Mouse (Mus musculus): ENCODE results near the gene Nrg3.
"Not testable (repeated sequence)": the region's sequence is repeated elsewhere in the genome, so short reads cannot be mapped to it uniquely, and the experiment has no call there.

The Nrg3 gene

DNA sequence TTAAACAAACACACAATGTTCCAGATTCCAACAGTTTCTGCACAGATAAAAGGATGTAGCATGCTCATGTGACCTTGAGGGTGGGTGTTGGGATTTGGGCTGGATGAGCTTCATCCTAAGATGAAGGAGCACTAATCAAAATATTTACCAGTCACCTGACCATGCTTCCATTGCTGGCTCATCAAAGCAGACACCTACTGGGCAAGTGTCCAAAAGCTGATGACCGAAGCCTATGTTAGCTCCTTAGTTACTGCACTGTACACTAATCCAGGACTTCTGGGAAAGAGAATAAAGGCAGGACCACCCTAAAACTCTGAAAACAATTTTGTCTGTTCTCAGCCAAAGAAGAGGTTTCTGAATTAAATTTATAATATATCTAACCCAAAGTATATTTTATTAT lies 261.4 kb downstream of the Nrg3 start:
- no peak for DNase-seq (ENCODE audit: low read depth)

DNA sequence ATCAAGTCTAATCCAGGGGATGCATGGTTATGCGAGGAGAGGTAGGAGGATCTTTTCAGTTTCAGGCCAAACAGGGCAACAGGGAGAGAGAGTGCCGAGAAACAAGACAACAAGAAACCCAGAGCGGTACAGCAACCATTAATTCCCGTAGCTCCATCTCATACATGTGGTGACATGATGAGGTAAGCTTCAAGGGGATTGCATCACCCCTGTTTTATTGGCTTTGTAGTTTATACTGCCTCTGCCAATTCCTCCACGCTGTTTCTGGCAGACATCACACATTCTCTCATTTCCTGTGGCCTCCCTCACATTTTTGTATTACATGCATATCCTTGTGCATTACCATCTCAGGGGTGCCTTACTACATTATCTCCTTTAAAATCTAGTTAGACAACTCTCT lies 280.9 kb downstream of the Nrg3 start:
- peak; percentile 38 for DNase-seq (ENCODE audit: low read depth)

DNA sequence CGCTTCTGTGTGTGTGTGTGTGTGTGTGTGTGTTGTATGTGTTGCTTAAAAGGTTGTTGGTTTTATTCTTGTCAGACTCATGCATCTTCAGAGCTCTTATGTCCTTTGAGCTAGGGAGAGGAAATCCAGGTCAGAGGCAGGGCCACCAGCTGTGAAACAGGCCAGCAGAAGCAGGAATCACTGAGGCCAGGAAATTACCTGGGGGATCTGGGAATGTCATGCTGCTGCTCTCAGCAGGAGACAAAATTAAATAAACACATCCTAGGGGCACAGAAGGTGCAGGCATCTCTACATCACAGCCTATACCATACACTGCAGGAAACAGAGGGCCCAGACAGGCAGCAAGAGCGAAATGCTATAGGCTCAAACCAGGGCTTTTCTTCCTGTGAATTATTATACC lies 299.2 kb downstream of the Nrg3 start:
- DNase-seq (ENCODE audit: low read depth), result no peak

DNA sequence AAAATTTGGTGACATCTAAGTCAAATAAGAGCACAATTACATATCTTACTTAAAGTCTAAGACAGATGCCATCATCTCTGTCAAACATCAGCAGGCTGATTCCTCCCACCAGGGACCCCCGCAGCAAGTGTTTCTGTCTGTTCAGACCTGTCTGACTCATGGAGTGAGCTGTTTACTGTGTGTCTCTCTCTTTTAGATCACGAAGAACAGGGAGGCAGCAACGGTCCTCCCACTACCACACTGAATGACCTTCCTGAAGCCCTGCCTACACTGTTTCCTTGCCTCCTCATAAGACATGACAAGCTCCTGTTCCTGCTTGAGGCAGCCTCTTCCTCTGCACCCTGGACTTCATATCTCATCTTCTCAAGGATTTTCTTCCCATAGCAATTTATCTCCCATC lies 312.7 kb downstream of the Nrg3 start:
- no peak for DNase-seq (ENCODE audit: low read depth)

DNA sequence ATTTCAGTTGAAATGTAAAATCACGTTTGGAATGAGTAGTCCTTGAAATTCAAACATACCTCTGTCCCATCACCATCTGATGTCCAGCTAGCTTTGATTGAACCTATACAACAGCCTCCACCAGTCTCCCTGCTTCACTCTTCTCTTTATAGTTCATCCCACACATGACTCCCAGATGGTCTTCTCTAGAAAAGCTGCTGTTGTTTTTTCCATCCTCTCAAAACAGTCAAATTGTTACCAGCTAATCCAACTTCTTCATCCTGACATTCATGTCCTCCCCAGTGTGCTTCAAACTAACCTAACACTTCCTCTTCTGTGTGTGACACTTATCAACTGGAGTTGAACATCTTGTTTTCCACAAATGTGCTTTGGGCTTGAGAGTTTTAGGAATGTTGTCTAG lies 317.4 kb downstream of the Nrg3 start:
- no peak for DNase-seq (ENCODE audit: low read depth)

DNA sequence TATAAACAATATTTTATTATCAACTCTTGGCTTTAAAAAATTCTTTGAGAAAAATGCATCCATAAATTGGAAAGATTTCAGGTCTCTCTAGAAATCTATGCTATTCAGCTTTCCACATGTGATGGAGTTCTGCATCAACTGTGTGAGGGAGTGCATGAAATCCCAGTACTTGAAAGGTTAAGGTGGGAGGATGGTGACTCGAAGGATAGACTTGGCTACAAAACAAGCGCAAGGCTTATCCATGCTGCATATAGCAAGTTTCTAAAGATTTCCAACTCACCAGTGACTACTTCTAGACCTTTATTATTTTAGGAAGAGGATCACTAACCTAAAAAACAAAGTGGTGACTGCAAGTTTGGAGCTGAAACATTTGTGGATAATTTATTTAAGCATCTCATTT lies 343.1 kb downstream of the Nrg3 start:
- DNase-seq (ENCODE audit: low read depth), result no peak

DNA sequence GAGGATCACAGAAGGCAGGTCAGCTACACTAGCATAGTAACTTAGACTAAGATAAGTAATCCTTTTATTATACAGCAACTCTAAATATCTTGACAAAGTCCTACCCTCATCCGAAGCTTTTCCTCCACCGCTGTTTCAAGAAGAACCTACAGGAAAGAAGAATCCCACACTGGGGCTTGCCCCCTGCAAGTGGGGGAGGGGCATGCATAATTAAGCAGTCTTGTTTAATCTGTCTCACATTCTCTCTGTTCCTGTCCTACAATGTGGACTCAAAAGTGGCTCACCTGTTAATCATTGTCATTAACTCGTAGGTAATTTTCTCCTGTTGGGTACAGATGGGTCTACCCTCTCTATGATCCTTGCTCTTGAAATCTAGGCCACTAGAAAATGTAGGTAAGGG lies 354.9 kb downstream of the Nrg3 start:
- DNase-seq (ENCODE audit: low read depth), result no peak

DNA sequence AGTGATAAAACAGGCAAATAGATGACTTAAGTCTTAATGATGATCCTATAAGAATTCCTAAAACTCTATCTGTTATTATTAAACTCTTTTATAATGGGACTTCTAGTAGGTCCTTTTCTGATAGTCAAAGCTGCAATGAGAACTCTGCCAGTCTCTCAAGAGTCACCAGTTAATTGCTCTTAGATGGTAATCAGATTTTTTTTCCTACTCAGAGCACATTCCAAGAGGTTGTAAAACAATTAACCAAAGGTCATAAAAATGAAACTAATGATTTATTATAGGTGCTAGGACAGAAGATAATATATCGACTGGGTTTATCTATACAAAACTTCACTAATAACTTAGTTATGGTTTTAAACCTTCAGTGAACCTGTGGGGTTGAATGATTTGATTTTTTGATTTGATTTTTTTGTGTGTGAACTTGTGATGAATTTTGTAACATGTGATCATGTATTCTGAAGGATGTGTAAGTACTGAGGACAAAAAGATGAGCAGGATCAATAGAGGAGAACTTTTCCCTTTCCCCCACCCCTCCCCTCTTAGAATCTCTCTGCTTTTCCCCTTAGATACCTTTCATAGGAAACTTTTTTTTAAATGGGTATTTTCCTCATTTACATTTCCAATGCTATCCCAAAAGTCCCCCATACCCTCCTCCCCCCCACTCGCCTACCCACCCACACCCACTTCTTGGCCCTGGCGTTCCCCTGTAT lies 356.2 kb downstream of the Nrg3 start:
- not testable (repeated sequence) for DNase-seq (ENCODE audit: low read depth)

DNA sequence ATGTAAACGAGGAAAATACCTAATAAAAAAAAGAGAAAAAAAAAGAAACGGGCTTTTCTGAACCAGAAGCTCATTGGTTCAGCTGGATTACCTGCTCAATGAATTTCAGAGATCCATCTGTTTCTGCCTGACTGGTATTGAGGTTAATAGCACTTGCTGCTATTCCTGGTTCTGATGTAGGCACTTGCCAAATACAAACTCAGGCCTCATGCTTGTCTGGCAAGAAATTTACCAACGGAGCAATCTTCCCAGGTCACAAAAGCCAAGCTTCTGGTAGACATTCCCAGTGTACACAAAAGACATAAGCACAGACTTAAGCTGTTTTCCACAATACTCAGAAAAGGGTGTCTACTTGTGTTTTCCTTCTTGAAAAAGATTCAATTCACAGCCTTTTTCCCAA lies 363.3 kb downstream of the Nrg3 start:
- DNase-seq (ENCODE audit: low read depth), result no peak

DNA sequence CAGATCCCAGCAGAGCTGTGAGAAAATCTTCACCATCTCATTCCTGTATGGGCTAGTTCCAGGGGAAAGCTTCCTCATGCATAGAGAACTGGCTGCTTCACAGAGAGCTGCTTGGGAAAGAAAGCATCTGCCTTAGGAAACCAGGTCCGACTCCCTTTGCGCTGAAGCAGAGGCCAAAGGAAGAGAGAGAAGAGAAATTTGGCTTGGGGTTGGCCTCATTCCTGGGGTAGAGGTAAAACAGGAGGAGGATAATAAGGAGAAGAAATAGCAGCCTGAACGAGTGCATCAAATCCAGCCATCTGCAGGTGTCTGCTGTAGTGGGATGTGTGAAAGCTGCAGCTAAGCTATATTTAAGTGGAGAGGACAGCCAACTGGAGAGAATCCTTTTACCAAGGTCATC lies 366.1 kb downstream of the Nrg3 start:
- DNase-seq (ENCODE audit: low read depth), result no peak

DNA sequence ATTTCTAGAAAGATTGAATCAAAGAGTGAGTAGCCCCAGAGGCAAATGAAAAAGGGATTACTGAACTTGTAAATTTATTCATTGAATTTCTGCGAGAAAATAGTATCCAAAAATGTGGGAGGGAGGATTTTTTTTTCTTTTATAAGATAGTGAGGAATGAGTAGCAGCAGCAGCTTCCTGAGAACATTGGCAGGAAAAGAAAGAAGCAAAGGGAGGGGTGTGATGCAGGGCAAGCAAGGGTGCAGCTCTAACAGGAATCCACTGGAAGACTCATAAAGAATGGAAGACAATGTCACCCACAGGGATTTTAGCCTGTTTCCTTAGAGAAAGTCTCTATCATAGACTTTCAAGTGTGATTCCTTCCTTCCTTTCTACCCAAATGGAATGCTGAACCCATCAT lies 377.7 kb downstream of the Nrg3 start:
- no peak for DNase-seq (ENCODE audit: low read depth)

DNA sequence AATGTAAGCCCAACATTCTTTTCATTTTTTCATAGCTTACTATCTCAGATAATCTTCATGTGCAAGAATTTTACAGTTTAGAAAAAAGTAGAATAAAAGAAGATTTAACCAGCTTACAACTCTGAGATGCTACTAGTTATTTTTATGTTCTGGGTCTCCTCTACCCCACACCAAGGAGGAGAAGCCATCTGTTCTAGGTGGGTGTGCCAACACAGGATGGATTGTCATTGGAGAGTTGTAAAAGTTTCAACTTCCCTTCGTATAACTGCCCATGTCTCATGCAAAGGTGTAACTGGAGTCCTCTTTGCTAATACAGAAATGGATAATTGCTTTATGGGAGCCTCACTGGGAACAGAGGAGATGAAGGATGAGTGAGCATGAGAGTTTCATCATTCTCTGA lies 393.4 kb downstream of the Nrg3 start:
- no peak for DNase-seq (ENCODE audit: low read depth)

DNA sequence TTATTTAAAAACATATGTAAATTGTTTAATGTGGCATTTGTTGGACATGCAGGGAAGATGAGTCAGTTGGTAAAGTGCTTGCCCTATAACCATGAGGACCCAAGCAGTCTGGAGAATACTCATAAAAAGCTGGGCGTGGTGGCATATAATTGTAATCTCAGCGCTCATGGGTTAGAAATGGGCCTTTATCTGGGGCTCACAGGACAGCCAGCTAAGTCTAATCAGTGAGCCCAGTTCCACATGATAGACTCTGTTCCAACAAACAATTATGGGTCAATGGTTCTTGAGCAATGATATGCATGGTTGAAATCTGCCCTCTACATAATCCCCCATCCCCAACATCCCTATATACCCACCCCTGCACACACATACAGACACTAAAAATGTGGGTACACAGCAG lies 421.3 kb downstream of the Nrg3 start:
- DNase-seq (ENCODE audit: low read depth), result no peak

DNA sequence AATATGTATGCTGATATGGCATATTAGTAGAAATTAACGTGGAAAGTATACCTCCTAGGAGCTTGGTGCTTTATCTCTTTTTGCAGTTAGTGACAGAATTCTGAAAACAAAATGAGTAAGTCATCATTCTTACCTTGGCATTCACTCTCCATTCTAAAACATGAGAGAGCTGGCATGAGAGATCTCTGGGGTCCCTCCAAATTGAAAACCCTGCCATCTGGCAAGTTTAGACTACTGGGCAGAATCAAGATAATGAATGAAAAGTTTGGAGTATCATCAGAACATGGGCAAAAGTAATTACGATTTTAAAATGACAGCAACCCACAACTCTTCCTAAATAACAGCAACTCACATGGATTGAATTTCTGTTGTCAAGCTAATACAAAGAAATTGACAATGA lies 423.9 kb downstream of the Nrg3 start:
- no peak for DNase-seq (ENCODE audit: low read depth)

DNA sequence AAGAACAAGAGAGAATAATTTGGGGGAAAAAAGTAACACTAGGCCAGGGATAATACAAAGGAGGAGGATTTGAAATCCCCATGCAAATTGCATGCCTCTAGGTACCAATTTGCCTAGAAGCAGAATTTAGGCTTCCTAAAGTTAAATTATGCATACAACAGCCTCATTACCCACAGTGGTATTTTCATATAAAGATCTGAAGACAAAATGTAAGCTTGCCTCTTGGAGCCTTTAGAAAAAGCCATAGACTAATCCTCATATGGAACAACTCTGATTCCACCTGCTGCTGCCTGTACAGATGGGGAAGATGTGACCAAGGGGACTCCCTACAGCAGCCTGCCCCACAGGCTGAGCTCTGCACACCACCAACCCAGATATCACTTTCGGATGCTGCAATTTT lies 428.6 kb downstream of the Nrg3 start:
- DNase-seq (ENCODE audit: low read depth), result no peak

DNA sequence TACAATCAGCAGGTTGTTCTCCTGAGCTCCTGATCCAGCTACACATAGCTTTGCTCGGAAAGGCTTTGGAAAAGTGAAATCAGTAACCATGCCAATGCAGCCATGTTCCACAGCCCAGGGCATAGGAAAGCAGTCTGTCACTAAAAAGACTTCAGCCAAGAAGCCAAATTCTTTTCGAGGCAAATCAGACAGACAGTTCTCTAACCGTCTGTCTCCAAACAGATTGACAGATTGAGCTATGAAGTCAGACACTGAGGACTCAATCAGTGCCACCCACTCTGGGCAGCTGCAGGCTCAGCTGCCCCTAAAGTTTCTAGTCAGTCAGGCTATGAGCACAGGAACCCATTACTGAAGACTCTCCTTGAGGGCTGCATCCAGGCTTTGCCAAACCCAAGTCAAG lies 429.1 kb downstream of the Nrg3 start:
- DNase-seq (ENCODE audit: low read depth), result no peak

DNA sequence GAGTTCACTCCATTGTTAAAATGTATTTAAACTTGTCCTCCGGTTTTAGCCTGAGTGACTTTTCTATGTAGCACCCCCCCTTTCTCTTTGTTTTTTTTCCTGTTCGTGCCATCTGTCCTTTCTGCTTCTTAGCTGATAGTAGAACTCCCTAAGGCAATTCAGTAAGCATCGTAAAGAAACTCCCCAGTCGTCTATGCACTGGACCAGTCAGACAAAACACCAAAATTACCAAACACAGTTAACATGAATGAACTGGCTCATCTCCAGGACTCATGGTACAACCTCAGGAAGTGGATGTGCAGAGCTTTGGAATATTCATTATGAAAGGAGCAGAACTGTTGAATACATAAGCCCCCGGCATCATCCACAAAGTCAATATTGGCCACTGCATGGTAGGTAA lies 429.5 kb downstream of the Nrg3 start:
- DNase-seq (ENCODE audit: low read depth), result no peak

DNA sequence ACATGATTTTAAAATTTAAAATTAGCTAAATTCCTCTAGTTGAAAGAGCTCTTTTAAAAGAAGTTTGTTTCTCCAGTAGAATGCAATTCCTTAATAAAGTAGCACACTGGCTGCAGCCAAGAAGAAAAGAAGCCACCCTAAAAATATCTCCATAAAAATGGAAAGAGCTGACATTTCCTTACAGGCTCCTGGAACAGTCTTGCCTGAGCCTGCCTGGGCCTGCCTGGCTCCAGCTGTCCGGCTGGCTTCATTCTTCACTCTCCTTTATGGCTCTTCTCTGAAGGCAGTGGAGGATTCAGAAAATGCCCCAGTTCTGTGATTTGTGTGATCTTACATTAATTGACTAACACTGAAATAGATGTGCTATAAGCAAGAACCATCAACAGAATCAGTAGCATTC lies 433.8 kb downstream of the Nrg3 start:
- no peak for DNase-seq (ENCODE audit: low read depth)

DNA sequence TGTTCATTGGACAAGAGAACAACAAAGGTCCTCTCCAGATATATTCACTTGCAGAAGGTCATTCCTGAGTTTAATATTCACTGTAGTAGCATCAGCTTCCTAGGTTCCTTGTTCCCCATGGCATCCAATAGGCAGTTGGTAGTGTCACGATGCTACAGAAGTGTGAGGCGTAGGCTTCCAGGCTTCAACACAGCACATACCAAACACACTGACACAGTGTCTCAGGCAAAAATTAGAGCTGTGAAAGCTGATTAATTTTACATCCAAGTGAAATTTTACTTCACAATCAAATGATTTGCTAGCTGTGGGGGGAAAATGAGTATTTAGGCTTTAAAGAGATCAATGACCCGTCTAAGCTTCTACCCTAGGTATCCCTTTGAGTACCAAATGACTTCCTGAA lies 438.4 kb downstream of the Nrg3 start:
- no peak for DNase-seq (ENCODE audit: low read depth)

DNA sequence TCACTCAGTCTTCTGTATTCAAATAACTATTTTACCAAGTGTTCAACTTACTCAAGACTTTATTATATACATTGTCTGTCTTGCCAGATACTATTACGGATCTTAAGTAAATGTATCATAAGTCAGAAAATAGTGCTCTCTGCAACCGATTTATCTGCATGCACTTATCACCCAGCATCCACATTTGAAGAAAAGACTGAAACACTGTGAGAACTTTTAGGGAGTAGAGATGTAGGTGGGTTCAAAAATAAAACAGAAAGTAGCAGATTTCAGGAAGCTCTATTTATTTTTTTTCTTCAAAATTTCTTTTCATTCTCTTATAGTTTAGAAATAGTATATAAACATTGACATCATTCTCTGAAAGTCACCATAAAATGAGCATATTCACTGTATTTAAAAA lies 449.8 kb downstream of the Nrg3 start:
- no peak for DNase-seq (ENCODE audit: low read depth)

DNA sequence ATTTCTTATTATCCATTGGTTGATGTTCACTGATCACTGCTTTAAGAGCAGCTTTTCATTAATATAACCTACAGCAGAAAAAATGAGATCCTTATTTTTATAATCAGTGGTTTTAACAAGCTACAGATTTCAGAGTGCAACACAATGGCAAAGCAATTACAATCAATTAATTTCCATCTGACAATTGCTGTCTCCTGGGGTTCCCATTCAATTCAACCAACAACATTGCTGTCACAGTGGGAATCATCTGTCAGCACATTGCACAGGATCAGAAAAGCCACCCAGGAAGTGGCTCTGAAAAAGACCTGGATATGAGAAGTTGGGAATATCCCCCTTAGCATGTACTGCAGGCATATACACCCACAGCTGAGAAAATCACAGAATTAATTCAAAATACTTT lies 458.8 kb downstream of the Nrg3 start:
- no peak for DNase-seq (ENCODE audit: low read depth)

DNA sequence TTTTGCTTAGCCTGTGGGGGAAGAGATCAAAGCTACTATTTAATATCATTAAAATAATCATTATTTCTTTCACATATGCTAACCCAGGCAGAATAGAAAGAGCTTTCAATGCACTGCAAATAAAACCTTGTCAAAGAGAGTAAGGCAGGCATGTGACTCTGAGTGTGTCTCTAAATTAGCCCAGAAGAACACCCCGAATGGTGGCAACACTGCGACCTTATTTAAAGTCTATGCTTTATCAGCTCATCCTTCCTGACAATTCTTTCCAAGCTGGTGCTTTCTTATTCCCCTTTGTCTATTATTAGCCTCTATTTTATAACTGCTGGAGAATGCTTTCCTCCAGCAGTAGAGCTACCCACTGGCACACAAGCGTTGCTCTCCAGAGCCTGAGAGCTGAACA lies 475.0 kb downstream of the Nrg3 start:
- DNase-seq (ENCODE audit: low read depth), result no peak

DNA sequence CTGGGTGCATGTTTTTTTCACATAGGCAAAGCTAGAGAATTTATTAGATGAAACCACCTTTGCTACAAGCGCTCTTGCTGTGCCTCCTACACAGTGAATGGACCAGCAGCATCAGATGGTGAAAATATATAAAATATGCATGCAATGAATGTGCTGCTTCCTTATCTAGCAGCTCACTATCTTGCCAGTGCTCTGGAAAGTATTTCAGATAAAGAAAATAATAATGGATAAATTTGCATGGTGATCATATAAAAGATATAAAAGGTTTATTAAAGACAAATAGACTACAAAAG lies 480.4 kb downstream of the Nrg3 start:
- no peak for DNase-seq (ENCODE audit: low read depth)

DNA sequence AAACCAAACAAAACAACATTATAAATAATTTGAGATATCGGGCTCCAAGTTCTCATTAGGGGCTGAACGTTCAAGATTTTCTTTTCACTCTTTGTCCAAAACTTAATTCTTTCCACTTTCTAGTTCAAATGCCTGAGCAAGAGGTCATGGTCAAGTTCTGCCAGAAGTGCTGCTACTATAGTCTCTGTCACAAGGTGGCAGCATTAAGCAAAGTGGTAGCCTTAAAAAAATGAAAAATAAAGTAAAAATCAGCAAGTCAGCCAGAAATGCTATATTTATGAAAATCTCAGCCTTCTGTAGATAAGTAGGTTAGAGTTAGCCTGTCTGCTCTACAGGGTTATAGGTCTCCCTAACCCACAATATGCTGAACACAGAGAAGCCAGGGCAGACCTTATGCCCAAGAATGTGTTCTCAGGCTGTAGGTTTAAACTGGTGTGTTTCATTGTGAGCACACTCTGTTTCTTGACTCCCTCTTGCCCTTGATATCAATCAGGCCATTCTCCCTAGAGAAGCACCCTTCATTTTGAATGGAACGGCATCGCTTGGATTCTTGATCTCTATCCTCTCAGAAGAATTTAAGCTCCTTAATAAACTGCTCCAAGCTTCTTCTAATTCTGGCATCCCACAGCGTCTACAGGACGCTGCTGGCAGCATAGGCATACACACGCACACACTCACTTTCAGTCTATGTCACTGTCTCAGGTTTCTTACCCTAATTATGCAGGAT lies 480.9 kb downstream of the Nrg3 start:
- DNase-seq (ENCODE audit: low read depth), result peak; percentile 24
